Mouse (Mus musculus) adipose tissue, adult 10 weeks (tissue): ENCODE results near the gene Plppr3. TPM values are rescaled to one million over a fixed set of nuclear protein-coding genes. Genes with fewer than 3 reads are reported as not detected.

Experiments
- polyA plus RNA-seq: library from polyadenylated mRNA; stranded (reverse); fragments of 350-450 nt; fragmentation: Illumina TruSeq; extraction: RNeasy Lipid Tissue Mini Kit (QIAGEN cat#74804); gene quantifications from one replicate; pipeline ENCODE4 v1.2.3, GENCODE M21; 2014; ENCODE audit warnings: low read depth, low replicate concordance

Plppr3 gene
- 7.2 TPM for polyA plus RNA-seq

DNA sequence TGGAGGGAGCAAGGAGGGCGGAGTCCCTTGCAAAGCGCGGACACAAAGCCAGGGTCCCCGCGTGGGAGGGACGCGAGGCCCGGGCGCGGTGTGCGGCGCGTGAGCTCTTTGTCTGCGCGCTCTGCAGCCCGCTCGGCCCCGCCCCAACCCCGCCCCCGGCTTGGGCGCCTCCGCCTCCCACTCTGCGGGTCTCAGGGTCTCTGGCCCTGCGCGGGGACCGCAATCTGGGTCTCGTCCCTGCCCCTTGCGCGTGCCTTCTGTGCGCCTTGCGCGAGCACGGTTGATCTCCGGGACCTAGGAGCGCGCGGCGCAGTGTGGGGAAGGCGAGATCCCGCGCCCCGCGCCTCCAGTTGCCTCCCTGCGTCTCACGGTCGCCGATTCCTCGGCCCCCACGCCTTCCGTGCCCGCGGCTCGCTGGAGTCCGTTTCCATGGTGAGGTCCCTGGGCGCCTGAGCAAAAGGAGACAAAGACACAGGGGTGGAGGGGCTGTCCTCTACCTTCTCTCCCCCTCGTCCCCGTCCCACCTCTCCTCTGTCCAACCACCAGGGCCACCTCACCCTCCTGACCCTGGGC, at the start of gene Plppr3, which contains the start of gene Prtn3:
Gene Plppr3, minus strand, starts transcription at position 345 of the 573 bp plus-strand sequence.
Gene Prtn3, plus strand, starts transcription at position 187 of the 573 bp plus-strand sequence.

DNA sequence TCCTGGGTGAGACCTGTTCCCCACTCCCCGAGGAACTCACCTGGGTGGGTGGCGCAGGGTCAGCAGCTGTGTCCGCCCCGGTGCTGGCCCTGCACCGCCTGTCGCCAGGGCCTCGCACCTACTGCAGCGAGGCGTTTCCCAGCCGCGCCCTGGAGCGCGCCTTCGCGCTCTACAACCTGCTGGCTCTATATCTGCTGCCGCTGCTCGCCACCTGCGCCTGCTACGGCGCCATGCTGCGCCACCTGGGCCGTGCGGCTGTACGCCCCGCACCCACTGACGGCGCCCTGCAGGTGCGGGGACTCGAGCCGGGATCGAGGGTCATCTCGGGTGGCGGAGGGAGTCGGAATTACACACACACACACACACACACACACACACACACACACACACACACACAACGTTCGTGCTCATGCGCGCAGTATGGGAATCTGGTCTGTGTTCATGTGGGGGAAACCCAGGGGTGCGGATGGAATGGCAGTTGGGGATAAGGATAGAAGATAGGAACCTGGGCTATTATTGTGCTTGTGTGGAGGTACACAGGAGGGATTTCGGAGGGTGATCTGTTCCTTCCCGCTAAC, 46.6 kb upstream of the Plppr3 start, which contains the start of gene R3hdm4:
Gene R3hdm4, minus strand, starts transcription at position 251 of the 578 bp plus-strand sequence.

DNA sequence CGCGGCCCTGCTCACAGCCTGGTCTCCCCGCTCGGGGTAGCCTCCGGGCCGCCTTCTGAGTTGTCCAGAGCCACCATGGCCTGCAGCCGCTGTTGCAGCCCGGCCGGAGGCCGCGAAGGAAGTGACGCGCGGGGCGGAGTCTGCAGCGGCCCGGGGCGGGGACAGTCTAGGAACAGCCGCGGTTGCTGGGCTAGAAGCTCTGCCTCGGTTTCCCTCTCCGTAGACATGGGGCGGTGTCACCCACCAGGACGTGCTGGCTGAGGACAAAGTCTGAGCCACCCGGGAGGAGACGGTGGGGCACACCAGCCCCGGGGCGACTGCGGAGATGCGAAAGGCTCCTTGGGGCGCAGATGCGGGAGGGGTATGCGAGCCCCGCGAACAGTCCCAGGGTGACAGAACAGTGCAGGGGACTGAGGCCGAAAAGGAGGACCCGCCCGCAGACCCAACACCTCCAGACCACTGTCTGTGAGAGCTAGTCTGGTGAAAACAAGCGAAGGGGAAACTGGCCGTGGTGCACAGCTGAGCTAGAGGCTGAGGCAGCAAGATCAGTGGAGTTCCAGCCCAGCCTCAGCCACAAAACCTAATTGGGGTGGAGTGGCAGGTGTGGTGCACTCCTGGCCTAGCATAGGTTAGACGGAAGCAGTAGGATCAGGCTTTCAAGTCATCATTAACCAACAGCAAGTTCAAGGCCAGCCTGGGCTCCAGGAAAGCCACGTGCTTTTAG, 42.5 kb upstream of the Plppr3 start, which contains the start of gene Kiss1r:
Gene Kiss1r, plus strand, starts transcription at position 164 of the 724 bp plus-strand sequence.

DNA sequence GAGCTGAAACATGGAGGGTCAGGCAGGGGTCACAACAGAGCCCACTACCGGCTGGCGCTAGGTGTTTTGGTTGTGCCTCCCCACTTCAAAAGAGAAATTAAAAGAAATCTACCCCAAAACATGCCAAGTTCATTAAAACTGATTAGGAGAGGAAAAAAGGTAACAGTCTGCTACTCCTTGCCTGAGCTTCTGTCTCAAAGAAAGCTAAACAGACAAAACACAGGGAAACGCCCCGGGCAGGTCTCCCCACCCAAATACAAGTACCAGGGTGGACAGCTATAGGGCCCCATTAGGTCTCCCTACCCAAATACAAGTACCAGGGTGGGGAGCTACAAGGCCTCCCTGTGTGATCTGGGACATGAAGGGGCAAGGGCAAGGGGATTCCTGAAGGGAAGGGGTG, 36.1 kb upstream of the Plppr3 start, which contains the start of gene Gm26602:
Gene Gm26602, plus strand, starts transcription at position 301 of the 400 bp plus-strand sequence.

DNA sequence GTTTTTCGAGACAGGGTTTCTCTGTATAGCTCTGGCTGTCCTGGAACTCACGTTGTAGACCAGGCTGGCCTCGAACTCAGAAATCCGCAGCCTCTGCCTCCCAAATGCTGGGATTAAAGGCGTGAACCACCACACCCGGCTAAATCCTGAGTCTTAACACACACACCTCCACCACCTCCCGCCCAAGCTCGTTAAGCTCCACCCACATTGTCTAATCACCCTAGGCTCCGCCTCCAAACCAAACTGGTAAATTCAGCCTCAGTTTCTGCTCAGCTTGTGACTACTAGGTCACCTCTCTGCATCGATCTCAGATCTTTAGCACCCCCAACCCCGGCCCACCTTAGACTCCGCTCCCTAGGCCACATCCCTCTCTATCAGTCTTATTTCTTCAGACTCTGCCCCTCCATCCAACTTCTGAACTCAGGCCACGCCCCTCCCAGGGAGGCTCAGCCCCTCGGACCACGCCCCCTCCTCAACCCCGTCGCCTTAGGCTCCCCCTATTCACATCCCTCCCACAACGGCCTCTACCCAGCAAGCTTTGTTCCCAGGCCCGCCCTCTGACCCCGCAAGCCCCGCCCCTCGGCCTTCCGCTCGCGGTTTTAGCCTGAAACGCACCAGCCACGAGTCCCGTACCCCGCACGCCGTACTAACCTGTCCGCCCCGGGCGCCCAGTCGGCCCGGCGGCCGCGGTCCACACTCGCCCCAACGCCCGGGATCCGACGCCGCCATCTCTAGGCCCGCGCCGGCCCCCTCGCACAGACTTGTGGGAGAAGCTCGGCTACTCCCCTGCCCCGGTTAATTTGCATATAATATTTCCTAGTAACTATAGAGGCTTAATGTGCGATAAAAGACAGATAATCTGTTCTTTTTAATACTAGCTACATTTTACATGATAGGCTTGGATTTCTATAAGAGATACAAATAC, 34.0 kb upstream of the Plppr3 start, which contains the start of gene Med16:
Gene Med16, minus strand, starts transcription at position 757 of the 925 bp plus-strand sequence.

DNA sequence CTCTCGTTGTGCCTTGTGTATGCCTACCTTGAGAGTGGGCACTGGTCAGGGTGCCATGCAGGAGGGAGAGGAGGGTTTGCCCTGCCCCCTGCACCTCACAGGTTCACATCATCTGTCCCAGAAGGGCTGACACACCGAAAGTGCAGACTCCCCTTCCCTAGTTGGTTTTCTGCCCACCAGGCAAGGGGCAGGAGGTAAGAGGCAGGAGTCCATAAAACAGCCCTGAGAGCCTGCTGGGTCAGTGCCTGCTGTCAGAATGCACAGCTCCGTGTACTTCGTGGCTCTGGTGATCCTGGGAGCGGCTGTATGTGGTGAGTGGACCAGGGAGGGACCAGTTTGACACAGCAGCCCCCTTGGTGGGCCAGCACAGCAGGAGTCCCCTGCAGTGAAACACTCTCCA, 16.2 kb upstream of the Plppr3 start, which contains the start of gene Cfd:
Gene Cfd, plus strand, starts transcription at position 184 of the 400 bp plus-strand sequence.

DNA sequence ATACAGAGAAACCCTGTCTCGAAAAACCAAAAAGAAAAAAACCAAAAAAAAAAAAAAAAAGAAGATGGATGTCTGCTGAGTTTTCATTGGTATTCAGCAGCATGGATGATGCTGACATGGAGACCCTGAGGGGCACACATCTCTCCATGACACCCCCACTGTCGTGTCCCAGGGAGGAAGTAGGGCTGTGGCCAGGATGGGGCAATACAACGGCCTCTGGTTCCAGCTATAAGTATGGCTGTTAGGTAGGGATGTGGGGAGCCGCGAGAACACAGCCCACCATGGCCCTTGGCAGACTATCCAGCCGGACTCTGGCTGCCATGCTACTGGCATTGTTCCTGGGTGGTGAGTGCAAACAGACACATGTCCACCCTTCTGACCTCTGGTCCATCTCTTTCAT, 11.6 kb upstream of the Plppr3 start, which contains the start of gene Elane:
Gene Elane, plus strand, starts transcription at position 194 of the 400 bp plus-strand sequence.

DNA sequence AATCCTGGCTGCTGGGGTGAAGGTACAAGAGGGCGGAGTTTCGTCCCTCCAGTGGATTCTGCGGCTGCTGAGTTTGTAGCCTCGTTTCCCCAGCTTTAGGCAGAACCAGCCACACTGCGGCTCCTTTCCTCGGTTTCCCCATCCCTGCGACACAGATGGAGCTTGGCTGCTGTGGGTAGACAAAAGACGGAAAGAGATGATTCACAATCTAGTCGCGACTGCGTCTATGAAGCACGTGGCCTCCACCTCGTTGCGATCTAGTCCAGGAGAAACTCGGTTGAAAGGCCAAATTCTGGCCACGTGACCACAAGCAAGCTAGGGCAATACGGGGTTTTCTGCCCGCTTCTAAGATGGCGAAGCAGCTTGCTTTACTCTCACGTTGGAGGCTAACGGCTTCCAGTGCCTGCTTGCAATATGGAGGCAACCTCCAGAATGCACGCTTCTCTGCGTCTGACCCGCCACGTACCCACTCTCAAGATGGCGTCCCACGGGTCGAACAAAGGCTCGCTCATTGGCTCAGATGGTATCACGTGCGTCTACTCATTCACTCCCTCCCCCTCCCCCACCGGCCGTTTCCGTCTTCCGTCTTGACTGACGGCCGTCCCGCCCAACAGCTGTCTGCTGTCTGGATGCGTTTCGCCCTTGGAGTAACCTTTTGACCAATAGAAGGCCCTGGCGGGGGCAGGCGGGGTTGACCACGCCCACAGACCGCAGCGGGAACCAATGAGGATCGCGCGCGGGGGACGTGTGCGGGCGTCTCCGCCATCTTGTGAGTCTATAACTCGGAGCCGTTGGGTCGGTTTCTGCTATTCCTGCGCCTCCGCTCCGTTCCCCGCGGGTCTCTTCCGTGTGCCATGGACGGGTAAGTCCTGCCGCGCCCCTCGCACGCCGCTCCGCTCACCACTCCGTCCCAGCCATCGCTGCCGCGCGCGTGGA, 20.3 kb downstream of the Plppr3 start, which contains the start of gene Ptbp1:
Gene Ptbp1, plus strand, starts transcription at position 568 of the 936 bp plus-strand sequence.

DNA sequence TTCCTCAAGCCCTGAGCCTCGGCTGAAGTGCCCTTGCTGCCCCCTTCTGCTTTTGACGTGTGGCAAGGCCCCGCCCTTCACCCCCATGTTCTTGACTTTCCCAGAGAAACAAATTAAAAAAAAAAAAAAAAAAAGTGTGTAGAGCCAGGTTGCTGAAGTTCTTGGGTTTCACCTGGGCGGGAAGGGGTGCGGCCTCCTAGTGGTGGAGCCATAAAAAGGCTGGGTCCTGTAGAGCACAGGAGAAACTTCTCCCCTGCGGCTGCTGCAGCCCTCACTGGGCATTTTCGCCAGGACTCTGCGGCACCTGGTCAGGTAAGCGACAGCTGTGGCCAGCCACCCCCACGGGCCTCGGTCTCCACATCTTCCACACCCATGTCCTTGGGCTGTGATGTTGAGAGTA, 53.7 kb downstream of the Plppr3 start, which contains the start of gene Misp:
Gene Misp, plus strand, starts transcription at position 208 of the 400 bp plus-strand sequence.

Other genes with a start within 250 kb of the Plppr3 start
- gene Shc2, start 236.7 kb downstream of the Plppr3 start, polyA plus RNA-seq: 4.0 TPM
- not detected for gene Odf3l2, start 228.9 kb downstream of the Plppr3 start, polyA plus RNA-seq
- not detected for gene Madcam1, start 210.1 kb downstream of the Plppr3 start, polyA plus RNA-seq
- 29.6 TPM for gene Tpgs1, start 205.3 kb downstream of the Plppr3 start, polyA plus RNA-seq
- gene Cdc34, start 192.4 kb downstream of the Plppr3 start, polyA plus RNA-seq: 64.7 TPM
- gene Gzmm, start 185.6 kb downstream of the Plppr3 start, polyA plus RNA-seq: 0.63 TPM
- 523 TPM for gene Bsg, start 170.1 kb downstream of the Plppr3 start, polyA plus RNA-seq
- gene Hcn2, start 158.0 kb downstream of the Plppr3 start, polyA plus RNA-seq: 0.37 TPM
- 24.5 TPM for gene Polrmt, start 128.1 kb downstream of the Plppr3 start, polyA plus RNA-seq
- gene Fgf22, start 119.6 kb downstream of the Plppr3 start, polyA plus RNA-seq: not detected
- gene Rnf126, start 107.7 kb downstream of the Plppr3 start, polyA plus RNA-seq: 37.4 TPM
- 19.8 TPM for gene Fstl3, start 97.4 kb downstream of the Plppr3 start, polyA plus RNA-seq
- gene Prss57, start 83.7 kb downstream of the Plppr3 start, polyA plus RNA-seq: not detected
- 60.4 TPM for gene Palm, start 81.1 kb downstream of the Plppr3 start, polyA plus RNA-seq
- 1.5 TPM for gene Misp, start 53.6 kb downstream of the Plppr3 start, polyA plus RNA-seq
- 149 TPM for gene Ptbp1, start 20.2 kb downstream of the Plppr3 start, polyA plus RNA-seq
- gene Prtn3, start 158 bp downstream of the Plppr3 start, polyA plus RNA-seq: 14.3 TPM
- 0.67 TPM for gene Elane, start 11.6 kb upstream of the Plppr3 start, polyA plus RNA-seq
- 6,422 TPM for gene Cfd, start 16.2 kb upstream of the Plppr3 start, polyA plus RNA-seq
- gene Med16, start 34.3 kb upstream of the Plppr3 start, polyA plus RNA-seq: 25.6 TPM
- not detected for gene Gm26602, start 36.2 kb upstream of the Plppr3 start, polyA plus RNA-seq
- gene Kiss1r, start 42.3 kb upstream of the Plppr3 start, polyA plus RNA-seq: 2.7 TPM
- 81.2 TPM for gene R3hdm4, start 46.6 kb upstream of the Plppr3 start, polyA plus RNA-seq
- 4.9 TPM for gene Arid3a, start 52.4 kb upstream of the Plppr3 start, polyA plus RNA-seq
- gene Wdr18, start 85.5 kb upstream of the Plppr3 start, polyA plus RNA-seq: 22.5 TPM
- gene Grin3b, start 96.1 kb upstream of the Plppr3 start, polyA plus RNA-seq: not detected
- gene Tmem259, start 109.7 kb upstream of the Plppr3 start, polyA plus RNA-seq: 86.6 TPM
- 46.6 TPM for gene Cnn2, start 114.0 kb upstream of the Plppr3 start, polyA plus RNA-seq
- 3.8 TPM for gene Abca7, start 121.9 kb upstream of the Plppr3 start, polyA plus RNA-seq
- gene Arhgap45, start 142.0 kb upstream of the Plppr3 start, polyA plus RNA-seq: 13.2 TPM
- 65.7 TPM for gene Polr2e, start 165.2 kb upstream of the Plppr3 start, polyA plus RNA-seq
- gene Gpx4, start 172.5 kb upstream of the Plppr3 start, polyA plus RNA-seq: 681 TPM
- 17.9 TPM for gene Sbno2, start 230.9 kb upstream of the Plppr3 start, polyA plus RNA-seq
- gene Stk11, start 241.2 kb upstream of the Plppr3 start, polyA plus RNA-seq: 82.1 TPM